Mouse (Mus musculus) gastrocnemius, postnatal 36 days (tissue): ENCODE measurements around the gene Ctnnbip1. TPM values are rescaled to one million over a fixed set of nuclear protein-coding genes. Genes with fewer than 3 reads are reported as not detected.
A peak's percentile ranks its signal among the peaks of the same experiment; 100 is the strongest.

Experiments used
- DNase-seq, 2 experiments: peaks; one replicate each; pipeline ENCODE4 v3.0.0; 2022
- intact Hi-C: fragments of 180-260 bp; cut with DNase I; formaldehyde crosslinking; loops from one replicate; pipeline ENCODE4 v1.15.1; 2025
- long read RNA-seq, 2 experiments: library from polyadenylated mRNA; stranded (forward); transcript quantifications; one replicate each; pipeline ENCODE4 v2.0.0; 2021
- total RNA-seq, 2 experiments: library from RNA; stranded (reverse); gene quantifications; 2 replicates each; pipeline ENCODE4 v1.2.3; 2021

The Ctnnbip1 gene
- 10 to 100 TPM; 22.7 to 24.4 TPM for total RNA-seq
- long read RNA-seq, experiment 1, transcript Ctnnbip1-201 (5 exons, 2,674 nt): major isoform, 43 of 62 reads
- long read RNA-seq, experiment 1, partial matches to known transcripts: 1 of 62 reads
- long read RNA-seq, experiment 1, other reads (novel, unspliced or antisense): 18 of 62 reads
- long read RNA-seq, experiment 2, transcript Ctnnbip1-201 (5 exons, 2,674 nt): major isoform, 47 of 80 reads
- long read RNA-seq, experiment 2, partial matches to known transcripts: 0 of 80 reads
- long read RNA-seq, experiment 2, other reads (novel, unspliced or antisense): 33 of 80 reads

- peak; percentile 97 to 98 for DNase-seq
- intact Hi-C loops: no loop called here
Observed at GRCm38 (mm10) chr4:149517868-149518340, at the start of gene Ctnnbip1. Ctnnbip1 (plus strand) TSS chr4:149518236.

GRCm38 (mm10) chr4:149469557-149469956 lies 48.5 kb upstream of the Ctnnbip1 start:
- intact Hi-C loops: no loop called here

GRCm38 (mm10) chr4:149475096-149475495 lies 42.9 kb upstream of the Ctnnbip1 start:
- DNase-seq: no peak
- intact Hi-C loops: no loop called here

More at GRCm38 (mm10) chr4:149469557-149469956, 48.5 kb upstream of the Ctnnbip1 start:
- no peak for DNase-seq

- no peak for DNase-seq
- intact Hi-C loops: no loop called here
Observed at GRCm38 (mm10) chr4:149477078-149477477, 41.0 kb upstream of the Ctnnbip1 start, which contains the start of gene Tmem274. Tmem274 (plus strand) TSS chr4:149477378.

- intact Hi-C loops: no loop called here
Observed at GRCm38 (mm10) chr4:149484566-149484965, 33.5 kb upstream of the Ctnnbip1 start.

GRCm38 (mm10) chr4:149485053-149485824 lies 32.8 kb upstream of the Ctnnbip1 start, which contains the start of the genes Nmnat1 and Lzic:
Nmnat1 (minus strand) TSS chr4:149485202.
Lzic (plus strand) TSS chr4:149485229.
- DNase-seq: peak; percentile 89 to 93
- intact Hi-C loops: loop anchor here (5.0 kb wide), 1 partner anchor 57 kb away; no protein-coding TSS in a partner anchor

More at GRCm38 (mm10) chr4:149484566-149484965, 33.5 kb upstream of the Ctnnbip1 start:
- no peak for DNase-seq

GRCm38 (mm10) chr4:149485825-149486206 lies 32.2 kb upstream of the Ctnnbip1 start:
- no peak for DNase-seq
- intact Hi-C loops: loop anchor here (5.0 kb wide), 1 partner anchor 56 kb away; no protein-coding TSS in a partner anchor

GRCm38 (mm10) chr4:149487729-149488128 lies 30.3 kb upstream of the Ctnnbip1 start:
- no peak for DNase-seq
- intact Hi-C loops: loop anchor here (5.0 kb wide), 1 partner anchor 55 kb away; no protein-coding TSS in a partner anchor

GRCm38 (mm10) chr4:149489415-149490240 lies 28.4 kb upstream of the Ctnnbip1 start:
- no peak for DNase-seq
- intact Hi-C loops: loop anchor here (5.0 kb wide), 1 partner anchor 53 kb away; no protein-coding TSS in a partner anchor

- DNase-seq: no peak
- intact Hi-C loops: no loop called here
Observed at GRCm38 (mm10) chr4:149491151-149491550, 26.9 kb upstream of the Ctnnbip1 start.

GRCm38 (mm10) chr4:149496612-149497011 lies 21.4 kb upstream of the Ctnnbip1 start:
- intact Hi-C loops: no loop called here
- no peak for DNase-seq

- DNase-seq: no peak
- intact Hi-C loops: no loop called here
Observed at GRCm38 (mm10) chr4:149498901-149499300, 19.1 kb upstream of the Ctnnbip1 start.

GRCm38 (mm10) chr4:149499790-149500189 lies 18.2 kb upstream of the Ctnnbip1 start:
- intact Hi-C loops: no loop called here
- DNase-seq: no peak

- intact Hi-C loops: no loop called here
Observed at GRCm38 (mm10) chr4:149504363-149504762, 13.7 kb upstream of the Ctnnbip1 start.

GRCm38 (mm10) chr4:149504858-149505257 lies 13.2 kb upstream of the Ctnnbip1 start:
- DNase-seq: no peak
- intact Hi-C loops: no loop called here

More at GRCm38 (mm10) chr4:149504363-149504762, 13.7 kb upstream of the Ctnnbip1 start:
- no peak for DNase-seq

- intact Hi-C loops: no loop called here
- no peak for DNase-seq
Observed at GRCm38 (mm10) chr4:149505261-149505967, 12.6 kb upstream of the Ctnnbip1 start.

- intact Hi-C loops: no loop called here
Observed at GRCm38 (mm10) chr4:149506904-149507303, 11.1 kb upstream of the Ctnnbip1 start.

GRCm38 (mm10) chr4:149511221-149511646 lies 6.8 kb upstream of the Ctnnbip1 start:
- intact Hi-C loops: no loop called here
- no peak for DNase-seq

More at GRCm38 (mm10) chr4:149506904-149507303, 11.1 kb upstream of the Ctnnbip1 start:
- no peak for DNase-seq

- intact Hi-C loops: no loop called here
- no peak for DNase-seq
Observed at GRCm38 (mm10) chr4:149512072-149512471, 6.0 kb upstream of the Ctnnbip1 start.
